Mouse (Mus musculus) neutrophil, adult 5-6 weeks (primary cell): Measurements from ENCODE around the gene Lmtk2. TPM values are rescaled to one million over a fixed set of nuclear protein-coding genes. Genes with fewer than 3 reads are reported as not detected.

Experiments used
- ATAC-seq: fragments of 151-379, 151-347 bp; 2 replicates; pipeline ENCODE4 v1.8.0; 2017; ENCODE audit warnings: mild to moderate bottlenecking, moderate TSS enrichment; ENCODE audit not compliant: insufficient number of reproducible peaks, poor library complexity, low FRiP score, severe bottlenecking; ENCODE audit errors: extremely low read depth
- total RNA-seq: library from RNA; stranded (forward); fragments of 200-1000 nt; gene quantifications from 2 replicates; pipeline ENCODE4 v1.2.3, GENCODE M21; 2017

Gene Lmtk2
- total RNA-seq, 1 experiment from 2014 or later = 34.6 TPM

DNA sequence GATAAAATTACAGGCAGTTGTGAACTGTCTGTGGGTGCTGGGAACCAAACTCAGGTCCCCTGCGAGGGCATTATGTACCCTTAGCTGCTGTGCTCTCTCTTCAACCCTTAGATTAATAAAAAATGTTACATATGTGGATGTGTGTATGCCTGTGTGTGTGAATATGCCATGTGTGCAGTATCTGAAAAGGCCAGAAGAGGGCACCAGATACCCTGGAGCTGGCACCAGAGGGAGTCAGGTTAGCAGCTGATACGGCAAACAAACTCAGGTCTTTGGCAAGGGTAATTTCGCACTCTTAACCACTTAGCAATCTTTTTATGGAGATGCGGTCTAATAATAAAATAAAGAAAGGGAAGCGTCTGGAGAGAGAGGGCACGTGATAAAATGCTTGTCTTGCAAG, 102.2 kb downstream of the Lmtk2 start:
- no peak for ATAC-seq

DNA sequence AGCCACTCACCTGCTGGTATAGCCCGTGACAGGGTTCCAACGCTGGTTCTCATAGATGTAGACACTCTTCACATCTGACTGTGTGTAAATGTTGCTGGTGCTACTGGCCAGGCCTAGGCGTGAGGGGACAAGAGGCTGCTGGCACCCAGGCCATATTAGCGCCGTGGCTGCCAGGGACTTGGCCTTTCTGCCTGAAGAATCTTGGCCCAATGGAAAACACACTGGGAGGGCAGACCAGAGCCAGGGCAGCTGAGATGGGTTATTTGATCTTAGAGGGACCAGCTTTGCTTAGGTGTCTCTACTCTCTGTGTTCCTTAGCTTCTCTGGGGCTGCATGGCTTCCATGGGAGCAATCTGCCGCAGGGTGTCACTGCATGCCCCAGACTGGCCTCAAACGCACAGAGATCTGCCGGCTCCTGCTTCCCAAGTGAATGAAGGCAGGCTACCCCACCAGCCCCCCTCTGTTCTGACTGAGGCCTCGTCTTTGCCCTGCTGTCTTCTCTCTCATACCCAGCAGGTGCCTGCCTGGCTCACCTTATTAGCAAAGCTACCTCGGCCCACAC, 103.2 kb downstream of the Lmtk2 start:
- ATAC-seq = no peak

DNA sequence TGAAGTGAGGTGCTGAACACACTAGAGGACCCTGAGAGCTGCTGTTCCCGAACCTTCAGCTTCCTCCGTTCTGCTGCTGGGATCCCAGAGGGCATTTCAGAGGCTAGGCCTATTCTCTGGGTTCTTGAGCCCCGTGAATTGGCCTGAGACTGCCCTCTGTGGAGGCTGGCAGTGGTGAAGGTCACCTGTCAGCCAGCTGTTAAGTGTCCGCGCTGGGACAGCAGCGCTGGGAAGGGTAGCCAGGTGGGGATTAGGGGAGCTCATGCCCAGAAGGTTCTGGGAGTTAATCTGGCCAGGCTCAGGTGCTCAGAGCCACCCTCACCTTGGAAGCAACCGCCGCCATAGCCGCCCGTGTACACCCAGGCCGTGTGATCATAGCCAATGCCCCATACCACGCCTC, 104.1 kb downstream of the Lmtk2 start:
- ATAC-seq = no peak

DNA sequence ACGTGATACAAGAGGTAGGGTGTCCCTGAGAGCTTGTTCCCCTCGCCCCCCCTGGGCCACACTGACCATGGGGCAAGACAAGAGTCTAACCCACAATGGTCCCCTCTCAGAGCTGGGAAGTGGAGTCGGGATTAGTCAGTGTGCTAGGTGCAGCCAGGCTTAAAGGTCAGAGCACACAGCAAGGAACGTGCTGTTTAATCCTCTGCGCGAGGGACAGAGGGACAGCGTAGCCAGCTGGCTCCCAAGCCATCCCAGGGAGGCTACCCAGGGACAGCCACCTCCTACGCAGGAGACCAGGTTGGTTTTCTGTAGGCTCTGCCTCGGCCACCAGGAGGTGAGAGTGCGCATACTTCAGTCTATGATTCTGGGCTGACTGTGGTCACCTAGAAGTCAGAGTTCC, 104.7 kb downstream of the Lmtk2 start:
- ATAC-seq = no peak

DNA sequence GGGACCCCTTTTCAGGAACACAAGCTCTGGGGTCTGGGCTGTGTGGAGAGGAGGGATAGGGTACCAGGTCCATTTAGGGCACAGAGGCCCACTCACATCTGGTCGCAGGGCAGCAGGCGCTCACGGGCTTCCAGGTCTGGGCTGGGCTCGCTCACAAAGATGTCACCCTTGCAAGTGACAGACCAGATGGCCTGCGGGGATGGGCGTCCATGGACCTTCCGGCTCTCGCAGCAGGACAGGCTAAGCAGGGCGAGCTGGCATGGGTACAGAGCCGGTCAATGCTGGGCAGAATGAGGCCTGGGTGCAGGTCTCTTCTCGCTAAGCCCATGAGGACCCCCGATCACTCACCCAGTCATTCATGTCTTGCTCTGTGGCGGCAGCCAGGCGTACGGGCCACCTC, 105.8 kb downstream of the Lmtk2 start:
- ATAC-seq = no peak

DNA sequence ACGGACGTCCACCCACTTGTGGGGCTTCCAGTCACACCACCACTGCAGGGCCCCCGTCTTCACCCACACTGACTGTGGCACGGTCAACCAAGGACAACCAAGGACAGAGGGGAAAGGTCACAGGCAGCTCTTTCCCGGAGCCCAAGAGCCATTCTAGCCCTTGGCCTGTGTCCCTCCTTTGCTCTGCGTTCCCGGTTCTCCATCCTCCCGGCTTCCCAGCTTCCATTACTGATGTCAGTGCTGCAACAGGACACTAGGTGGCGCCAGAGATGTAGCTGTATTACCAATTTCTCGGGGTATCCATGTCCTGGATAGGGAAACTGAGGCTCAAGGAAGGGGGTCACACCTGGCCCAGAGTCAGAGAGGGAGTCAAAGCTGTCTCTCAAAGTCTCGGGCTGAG, 107.2 kb downstream of the Lmtk2 start:
- no peak for ATAC-seq

DNA sequence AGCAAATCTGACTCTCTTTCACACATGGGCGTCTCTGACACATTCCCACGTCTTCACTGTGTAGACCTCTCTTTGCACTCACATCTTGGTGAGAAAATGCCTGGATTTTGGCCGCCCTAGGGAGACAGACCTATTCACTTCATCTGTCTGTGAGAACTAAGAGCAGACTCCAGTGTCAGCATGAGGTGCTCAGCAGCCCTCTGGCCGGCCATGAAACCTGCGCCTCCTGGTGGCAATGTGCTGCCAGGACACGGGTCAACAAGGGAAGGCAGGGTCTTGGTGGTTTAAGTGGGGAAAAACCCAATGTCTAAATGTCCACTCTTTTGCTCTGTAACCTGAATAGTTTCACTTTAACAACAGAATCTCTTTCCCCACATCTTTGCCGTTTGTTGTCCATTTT, 114.2 kb downstream of the Lmtk2 start:
- peak; percentile 47; the same call in 1 of the 2 replicates for ATAC-seq

DNA sequence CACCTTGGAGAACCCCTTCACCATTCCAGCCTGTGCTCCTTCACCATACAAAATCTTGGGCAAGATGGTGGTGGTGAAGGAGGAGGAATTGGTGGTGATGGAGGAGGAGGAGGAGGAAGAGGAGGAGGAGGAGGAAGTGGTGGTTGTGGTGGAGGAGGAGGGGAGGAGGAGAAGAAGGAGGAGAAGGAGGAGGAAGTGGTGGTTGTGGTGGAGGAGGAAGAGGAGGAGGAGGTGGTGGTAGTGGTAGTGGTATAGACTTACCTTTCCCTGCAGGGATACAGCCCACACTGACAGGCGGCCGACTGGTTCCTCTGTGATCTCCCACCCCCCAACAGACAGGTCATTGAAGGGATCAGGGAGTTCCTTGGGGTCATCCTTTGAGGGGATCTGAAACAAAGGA, 115.8 kb downstream of the Lmtk2 start:
- no peak for ATAC-seq

DNA sequence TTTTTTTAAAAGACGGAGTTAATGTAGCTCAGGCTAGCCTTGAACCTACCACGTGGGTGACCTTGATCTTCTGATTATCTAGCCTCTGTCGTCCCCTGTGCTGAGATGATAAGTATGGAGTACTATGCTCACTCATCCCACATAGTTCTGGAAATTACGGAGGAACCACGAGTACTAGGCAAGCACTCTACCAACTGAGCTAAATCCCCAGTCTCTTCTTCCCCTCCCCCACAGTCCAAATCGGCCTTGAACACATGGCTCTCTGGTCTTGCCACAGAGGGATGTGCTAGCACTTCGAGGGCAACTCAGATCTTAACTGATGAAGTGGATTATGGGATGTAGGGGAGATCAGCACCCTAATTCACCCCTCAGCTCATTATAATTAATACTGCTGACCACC, 117.8 kb downstream of the Lmtk2 start:
- ATAC-seq = no peak

DNA sequence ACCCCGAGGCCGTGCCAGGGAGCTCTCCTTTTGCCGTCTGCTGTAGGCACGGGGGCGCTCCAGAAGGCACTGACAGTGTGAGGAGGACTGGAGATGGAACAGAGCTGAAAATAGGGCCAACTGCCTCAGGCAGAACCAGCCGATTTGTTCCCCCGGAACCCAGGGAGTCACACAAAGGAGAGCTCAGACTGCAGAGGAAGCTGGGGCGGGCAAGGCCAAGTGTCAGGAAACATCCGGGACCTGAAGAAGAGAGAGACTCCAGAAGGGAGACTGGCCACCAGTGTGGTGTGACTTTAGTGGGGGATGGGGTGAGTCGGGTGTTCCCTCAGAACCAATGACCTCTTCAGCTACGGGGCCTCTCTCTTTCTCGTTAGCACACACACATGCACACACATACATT, 119.1 kb downstream of the Lmtk2 start:
- ATAC-seq = no peak

DNA sequence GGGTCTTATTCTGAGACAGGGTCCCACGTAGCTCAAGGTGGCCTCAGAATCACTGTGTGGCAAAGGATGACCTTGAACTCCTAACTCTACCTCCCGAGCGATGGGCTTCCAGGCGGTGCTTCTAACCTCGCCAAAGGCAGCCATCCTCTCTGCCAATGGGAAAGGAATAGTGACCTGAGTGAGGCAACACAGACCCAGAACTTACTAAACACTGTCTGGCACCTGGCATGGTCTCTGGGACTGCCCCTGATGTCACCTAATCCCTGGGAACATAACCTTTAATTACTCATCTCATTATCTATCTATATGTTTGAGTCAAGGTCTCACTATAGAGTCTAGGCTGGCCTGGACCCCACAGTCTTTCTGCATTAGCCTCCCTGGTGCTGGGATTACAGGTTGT, 119.7 kb downstream of the Lmtk2 start:
- ATAC-seq = no peak

DNA sequence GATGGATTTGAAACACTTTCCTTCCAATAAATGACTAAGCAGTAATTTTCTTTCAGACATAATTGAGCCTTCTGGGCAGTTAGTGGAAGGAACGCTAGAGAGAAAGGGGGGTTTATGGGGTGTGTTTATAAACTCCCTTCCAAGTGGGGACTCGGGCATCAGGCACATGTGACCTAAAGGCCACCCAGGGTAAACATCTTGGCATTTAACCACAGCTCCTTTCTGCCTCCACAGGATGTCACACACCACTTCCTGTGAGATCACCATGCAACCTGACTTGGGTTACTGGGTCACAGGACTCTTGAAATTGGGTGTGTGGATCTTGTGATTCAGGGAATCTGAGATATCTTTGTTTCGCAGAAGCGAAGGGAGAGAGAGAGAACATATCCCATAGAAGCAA, 121.1 kb downstream of the Lmtk2 start:
- ATAC-seq = peak; percentile 34; the same call in 1 of the 2 replicates

DNA sequence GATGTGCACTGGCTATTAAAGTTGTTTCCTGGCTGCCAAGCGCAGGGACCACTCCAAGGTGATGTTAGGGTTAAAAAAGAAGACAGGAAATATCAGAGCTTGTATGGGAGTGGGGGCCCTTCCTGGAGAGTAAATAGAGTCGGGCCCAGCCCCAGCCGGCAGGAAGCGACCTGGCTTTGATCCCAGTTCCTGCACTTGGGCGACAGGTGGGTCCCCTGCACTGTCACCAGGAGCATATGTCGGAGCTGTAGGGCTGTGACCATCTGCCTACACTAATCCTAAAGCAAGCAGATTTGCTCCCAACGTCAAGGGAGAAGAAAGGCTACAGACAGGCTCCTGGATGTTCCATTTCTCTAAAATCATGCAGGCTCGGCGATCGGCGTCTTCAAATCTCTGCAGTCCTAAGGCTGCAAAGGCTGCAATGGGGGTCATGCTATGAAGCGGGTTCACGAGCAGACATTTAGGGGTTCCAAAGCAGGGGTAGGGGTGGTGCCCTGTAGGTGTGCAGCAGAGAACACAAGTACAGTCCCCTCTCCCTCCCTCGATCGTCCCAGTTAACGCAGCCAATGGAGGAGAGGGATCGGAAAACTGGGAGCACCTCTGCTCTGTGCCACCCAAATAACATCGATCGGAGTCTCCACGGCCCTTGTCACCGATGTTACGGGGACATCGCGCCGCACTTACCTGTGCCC, 122.7 kb downstream of the Lmtk2 start:
- no peak for ATAC-seq

DNA sequence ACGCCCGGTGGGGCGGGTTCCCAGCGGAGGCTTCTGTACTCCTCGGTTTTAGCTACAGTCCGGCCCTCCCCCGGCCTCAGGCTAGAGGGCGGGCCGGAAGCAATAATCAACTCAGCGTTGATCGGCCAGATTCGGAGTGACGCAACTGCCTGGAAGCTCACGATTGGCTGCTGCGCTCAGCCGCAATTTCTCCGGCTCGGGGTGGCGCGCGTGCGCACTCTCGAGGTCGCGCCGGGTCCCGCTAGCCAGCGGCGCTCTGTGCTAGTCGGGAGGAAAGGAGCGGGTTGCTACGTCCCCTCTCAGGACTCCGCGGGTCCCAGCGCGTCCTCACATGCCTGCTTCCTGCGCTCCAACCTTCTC, 123.2 kb downstream of the Lmtk2 start, which contains the start of gene Tecpr1:
Tecpr1 (minus strand) TSS at position 113 of the 360 bp plus-strand sequence.
- peak; percentile 94 for ATAC-seq

DNA sequence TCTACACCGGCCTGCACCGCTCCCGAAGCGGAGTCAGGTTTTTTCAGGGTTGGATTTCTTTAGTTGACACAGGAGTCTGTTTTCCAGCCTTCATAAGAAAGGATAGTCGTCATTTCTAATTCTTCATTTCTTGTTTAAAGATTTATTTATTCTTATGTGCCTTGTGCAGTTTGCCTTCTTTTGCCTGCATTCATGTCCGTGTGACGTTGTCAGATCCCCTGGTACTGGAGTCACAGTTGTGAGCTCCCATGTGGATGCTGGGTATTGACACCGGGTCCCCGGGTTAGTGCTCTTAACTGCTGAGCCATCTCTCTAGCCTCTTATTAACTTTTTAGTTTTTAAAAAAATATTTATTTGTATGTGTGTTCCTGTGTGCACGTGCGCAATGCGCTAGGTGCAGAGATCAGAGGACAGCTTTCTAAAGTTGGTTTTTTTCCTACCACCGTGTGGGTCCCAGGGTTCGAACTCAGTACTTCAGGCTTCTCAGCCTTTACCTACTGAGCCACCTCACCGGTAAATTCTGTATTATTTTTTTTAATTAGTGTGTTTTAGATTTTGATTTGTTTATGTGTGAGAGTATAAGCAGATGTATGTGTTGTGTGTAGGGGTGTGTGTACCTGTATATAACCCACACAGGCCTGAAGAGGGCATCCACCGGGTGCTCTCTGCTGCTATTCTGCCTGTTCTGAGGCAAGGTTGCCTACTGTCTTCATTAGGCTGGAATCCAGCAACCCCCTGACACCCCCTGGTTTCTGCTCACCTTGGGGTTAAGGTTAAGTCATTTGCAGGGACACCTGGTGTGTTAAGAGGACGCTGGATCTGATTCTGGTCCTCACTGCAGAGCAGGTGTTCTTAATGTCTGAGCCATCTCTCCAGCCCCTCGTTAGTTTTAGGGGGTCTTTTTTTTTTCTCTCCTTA, 123.9 kb downstream of the Lmtk2 start:
- ATAC-seq = no peak

DNA sequence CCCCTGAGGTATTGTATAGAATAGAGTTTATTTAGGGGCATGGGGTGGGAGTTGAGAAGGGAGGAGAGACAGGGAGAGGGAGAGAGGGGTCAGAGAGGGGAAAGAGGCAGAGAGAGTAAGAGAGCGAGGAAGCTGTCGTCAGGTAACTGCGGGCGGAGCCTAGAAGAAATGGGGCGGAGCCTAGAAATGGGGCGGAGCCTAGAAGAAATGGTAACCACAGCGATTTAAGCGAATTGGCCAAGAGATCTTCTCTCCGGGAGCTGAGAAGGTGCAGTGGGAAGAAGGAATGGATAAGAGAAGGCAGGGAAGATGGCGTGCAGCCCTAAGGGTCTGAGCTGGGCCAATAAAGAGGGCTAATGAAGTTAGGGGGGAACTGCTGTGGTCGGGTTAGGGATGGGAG, 126.0 kb downstream of the Lmtk2 start:
- ATAC-seq = no peak

DNA sequence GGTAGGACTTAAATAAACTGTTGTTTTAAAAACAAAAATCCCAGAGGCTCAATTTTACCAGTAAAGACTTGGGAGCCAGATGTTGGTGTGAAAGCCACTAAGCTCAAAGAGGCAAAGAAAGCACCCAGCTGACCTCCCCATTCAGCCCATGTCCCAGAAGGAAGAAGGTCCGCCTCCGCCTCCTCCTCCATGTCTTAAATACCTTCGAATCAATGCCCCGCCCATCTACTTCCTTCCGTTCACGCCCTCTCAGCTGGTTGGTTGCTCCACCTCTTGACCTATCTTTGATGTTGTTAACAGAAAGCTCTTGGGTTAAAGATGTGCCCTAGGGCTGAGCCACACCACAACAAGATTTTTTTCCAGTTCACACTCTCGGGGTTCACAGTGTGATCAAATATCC, 130.0 kb downstream of the Lmtk2 start:
- ATAC-seq = no peak

DNA sequence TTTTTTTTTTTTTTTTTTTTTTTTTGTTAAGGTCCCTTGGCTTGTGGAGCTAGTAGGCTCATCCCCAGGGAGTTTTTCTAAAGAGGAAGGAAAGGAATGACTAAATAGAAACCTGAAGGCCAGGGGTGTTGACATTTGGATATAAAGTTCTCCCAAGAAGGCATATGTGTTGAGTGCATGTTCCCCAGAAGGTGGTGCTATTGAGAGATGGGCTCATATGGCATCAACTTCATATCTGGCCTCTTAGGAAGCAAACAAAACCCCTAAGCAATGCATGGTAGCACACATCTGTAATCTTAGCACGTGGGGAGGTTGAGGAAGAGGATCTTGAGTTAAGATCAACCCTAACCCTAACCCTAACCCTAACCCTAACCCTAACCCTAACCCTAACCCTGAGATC, 131.2 kb downstream of the Lmtk2 start:
- peak; percentile 74 for ATAC-seq

DNA sequence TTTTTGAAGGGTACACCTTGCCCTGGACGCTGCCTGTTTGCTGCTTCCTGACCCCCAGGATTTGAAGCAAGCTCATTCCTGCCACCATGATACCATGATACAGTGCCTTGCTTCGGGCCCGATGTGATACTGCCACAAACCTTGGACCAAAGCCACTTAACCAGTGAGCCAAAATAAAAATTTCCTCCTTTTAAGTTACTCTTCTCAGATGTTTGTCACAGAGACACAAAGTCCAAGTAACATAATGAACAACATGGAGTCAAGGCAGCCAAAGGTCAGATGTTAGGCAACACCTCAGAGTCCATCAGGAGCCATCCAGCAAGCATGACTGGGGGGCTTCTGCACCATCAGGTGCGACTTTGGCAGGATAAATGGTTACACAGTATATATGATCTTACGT, 132.3 kb downstream of the Lmtk2 start:
- ATAC-seq = no peak

DNA sequence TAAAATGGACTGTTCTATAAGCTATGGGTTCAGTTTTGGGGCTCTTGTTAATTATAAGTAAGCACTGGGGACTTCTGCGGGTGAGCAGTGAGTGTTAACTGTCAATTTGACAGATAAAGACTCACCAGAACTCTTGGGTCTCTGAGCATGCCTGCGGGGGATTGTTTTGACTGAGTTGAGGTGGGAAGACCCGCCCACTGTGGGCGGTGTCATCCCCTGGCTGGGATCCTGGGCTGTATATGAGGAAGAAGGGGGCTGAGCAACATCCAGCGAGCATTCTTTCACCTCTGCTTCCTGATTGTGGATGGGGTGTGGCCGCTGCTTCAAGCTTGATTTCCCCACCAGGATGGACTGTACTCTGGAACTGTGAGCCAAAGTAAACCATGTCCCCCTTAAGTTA, 134.0 kb downstream of the Lmtk2 start:
- ATAC-seq = no peak
